In genomic region chr8:85897636-85898035, GRCm38 (mm10) we compare ENCODE assay signal across 16 mouse cellular contexts.
"Had no signal": no experiment of that assay in that cellular context is flagged by ENCODE, and none has a peak within 500 bp of the region (broad histone marks: within the 10 kb centered on the region; RNA-seq: fewer than 3 reads in every experiment).

No protein-coding gene starts in this region.

- H3K4me3 ChIP-seq: midbrain, embryonic 10.5 days; midbrain, embryonic 12.5 days; myocyte; neural tube, embryonic 12.5 days; stomach, embryonic 15.5 days had no signal

- ATAC-seq: midbrain, embryonic 16.5 days had no signal

- H3K9me3 ChIP-seq: midbrain, embryonic 10.5 days; midbrain, embryonic 12.5 days; neural tube, embryonic 12.5 days; stomach, embryonic 15.5 days had no signal

- H3K27ac ChIP-seq: midbrain, embryonic 10.5 days; midbrain, embryonic 12.5 days; neural tube, embryonic 12.5 days; stomach, embryonic 15.5 days; stomach, postnatal 0 days had no signal

- H3K4me2 ChIP-seq: lung, embryonic 14.5 days; midbrain, embryonic 12.5 days; neural tube, embryonic 12.5 days; stomach, embryonic 15.5 days had no signal

- H3K36me3 ChIP-seq: midbrain, embryonic 12.5 days; neural tube, embryonic 12.5 days; stomach, embryonic 15.5 days had no signal

- H3K4me1 ChIP-seq: midbrain, embryonic 10.5 days; midbrain, embryonic 12.5 days; neural tube, embryonic 12.5 days; stomach, embryonic 15.5 days had no signal

- DNase-seq: lung, adult 18-20 months; lung, embryonic 14.5 days; lung, postnatal 10 days; lung, postnatal 4 days; midbrain, embryonic 14.5 days; right cerebral cortex, postnatal 14 days; thymus, adult 2 months; thymus, postnatal 25 days; thymus, postnatal 4 days had no signal

- H3K9ac ChIP-seq: lung, embryonic 14.5 days; midbrain, embryonic 12.5 days; neural tube, embryonic 12.5 days; stomach, embryonic 15.5 days had no signal

- H3K27me3 ChIP-seq: midbrain, embryonic 12.5 days; neural tube, embryonic 12.5 days; stomach, embryonic 15.5 days had no signal
